Mouse (Mus musculus) kidney, adult 2 months (tissue): Measurements from ENCODE around the gene Iscu.

Experiments used
- CTCF ChIP-seq: fragments of 200-500 bp; conservative IDR thresholded peaks from 2 replicates; pipeline ENCODE4 v1.5.1; 2011; ENCODE audit warnings: low read depth, mild to moderate bottlenecking, control low read depth, low read length, moderate library complexity, mixed read lengths; ENCODE audit not compliant: insufficient read depth, insufficient read length
- POLR2A ChIP-seq: fragments of 200-500 bp; IDR thresholded peaks from one replicate; pipeline ENCODE4 v1.6.1; 2011; ENCODE audit warnings: low read depth, low read length, control low read depth

DNA sequence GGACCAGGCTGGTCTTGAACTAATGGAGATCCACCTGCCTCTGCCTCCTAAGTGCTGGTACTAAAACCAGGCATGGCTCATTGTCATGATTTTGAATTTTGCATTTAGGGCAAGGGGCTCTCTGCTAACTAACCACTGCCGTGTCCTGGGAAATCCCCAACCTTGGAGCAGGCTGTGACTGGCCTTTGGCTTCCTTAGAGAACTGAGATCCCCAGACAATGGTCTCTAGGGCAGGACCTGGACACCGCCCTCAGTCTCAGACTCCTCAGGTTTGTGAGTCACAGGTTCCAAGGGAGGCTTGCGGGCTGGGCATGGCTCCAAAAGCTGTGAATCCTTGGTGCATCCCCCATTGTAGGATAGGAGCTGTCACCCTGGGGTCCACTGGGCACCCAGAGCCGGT, 54.1 kb downstream of the Iscu start:
- TF ChIP-seq CTCF: no peak
- no peak for TF ChIP-seq POLR2A
